Mouse (Mus musculus) hindlimb bud, embryonic 11.5 days (tissue): ENCODE data around the gene Cntd1.
"Not testable (repeated sequence)": the region's sequence is repeated elsewhere in the genome, so short reads cannot be mapped to it uniquely, and the experiment has no call there.

Experiments
- DNase-seq: peaks from one replicate; pipeline ENCODE4 v3.0.0-alpha.2; 2012; ENCODE audit warnings: low read depth, low spot score; ENCODE audit errors: extremely low spot score

Gene Cntd1

DNA sequence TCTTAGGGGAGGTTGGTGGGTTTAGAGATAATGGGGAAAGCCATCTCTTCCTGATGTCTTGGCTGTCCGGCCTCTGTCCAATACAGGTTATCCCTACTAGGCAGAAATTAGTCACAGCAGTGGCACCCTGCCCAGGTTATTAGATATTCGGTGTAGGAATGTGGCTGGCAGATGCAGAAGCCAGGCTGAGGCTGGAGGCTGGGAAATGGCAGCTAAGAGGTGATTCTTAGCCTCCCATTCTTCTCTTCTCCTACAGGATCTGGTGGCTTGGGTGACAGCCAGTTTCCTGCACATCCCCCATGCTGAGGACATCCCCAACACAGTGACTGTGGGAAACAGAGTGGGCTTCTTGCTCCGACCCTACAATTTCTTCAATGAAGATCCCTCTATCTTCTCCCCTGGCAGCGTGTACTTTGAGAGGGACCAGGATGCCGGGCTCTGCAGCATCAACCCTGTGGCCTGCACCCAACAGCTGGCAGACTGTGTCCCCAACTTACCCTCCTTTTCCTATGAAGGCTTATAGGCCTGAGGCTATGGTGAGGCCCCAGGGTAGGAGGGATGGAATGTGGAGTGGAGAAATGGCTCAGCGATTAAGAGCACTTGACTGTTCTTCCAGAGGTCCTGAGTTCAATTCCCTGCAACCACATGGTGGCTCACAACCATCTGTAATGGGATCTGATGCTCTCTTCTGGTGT lies 50.3 kb downstream of the Cntd1 start:
- DNase-seq: no peak

DNA sequence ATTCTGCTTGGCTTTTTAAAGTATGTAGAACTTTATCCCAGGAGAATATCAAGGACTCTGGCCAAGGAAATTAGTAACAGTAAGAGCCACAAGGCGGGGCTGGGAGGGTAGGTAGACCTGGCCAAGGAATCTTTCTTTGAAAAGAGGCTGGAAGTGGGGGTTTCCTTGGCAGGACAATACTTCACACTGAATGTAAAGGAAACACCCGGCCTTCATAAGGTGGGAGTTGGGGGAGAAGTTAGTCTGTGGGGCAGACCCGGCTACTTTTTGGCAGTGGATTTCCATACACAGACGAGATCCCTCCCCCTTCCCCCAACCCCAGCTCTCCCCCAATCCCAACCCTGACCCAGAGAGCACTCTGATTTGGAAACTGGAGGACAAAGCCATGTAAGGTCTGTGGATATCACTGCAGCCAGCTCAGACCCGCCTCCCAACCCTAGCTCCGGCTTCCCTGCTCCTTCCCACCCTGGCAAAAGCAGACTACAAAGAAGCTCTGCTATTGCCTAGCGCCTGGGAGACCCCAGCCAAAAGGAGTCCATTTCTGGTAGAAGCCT lies 51.6 kb downstream of the Cntd1 start, which contains the start of gene Aoc3:
Aoc3 (plus strand) TSS at position 235 of the 554 bp plus-strand sequence.
- DNase-seq: no peak

DNA sequence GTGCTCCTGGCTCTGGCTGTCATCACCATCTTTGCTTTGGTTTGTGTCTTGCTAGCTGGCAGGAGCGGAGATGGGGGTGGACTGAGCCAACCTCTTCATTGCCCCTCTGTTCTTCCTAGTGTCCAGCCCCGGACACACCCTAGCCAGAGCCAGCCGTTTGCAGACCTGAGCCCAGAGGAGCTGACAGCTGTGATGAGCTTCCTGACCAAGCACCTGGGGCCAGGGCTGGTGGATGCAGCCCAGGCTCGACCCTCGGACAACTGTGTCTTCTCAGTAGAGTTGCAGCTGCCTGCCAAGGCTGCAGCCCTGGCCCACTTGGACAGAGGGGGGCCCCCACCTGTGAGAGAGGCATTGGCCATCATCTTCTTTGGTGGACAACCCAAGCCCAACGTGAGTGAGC lies 52.1 kb downstream of the Cntd1 start:
- DNase-seq: not testable (repeated sequence)

DNA sequence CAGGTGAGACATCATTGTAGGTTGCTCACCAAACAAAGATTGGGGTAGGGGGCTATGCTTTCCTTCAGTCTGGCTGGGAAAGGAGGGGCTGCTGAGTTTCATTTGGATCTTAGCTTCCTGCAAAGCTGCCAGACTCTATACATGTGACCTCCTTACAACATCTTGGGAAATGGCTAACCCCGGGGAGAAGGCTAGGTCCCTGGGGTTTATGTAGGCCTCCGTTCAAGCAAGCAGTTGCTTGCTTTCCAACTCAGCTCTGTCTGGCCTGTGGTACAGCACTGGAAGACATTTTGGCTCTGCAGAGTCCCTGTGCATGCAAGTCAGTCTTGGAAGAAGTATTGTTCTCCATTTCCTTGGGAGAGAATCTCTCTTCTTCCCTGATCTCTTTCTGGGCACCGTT lies 53.7 kb downstream of the Cntd1 start:
- no peak for DNase-seq

DNA sequence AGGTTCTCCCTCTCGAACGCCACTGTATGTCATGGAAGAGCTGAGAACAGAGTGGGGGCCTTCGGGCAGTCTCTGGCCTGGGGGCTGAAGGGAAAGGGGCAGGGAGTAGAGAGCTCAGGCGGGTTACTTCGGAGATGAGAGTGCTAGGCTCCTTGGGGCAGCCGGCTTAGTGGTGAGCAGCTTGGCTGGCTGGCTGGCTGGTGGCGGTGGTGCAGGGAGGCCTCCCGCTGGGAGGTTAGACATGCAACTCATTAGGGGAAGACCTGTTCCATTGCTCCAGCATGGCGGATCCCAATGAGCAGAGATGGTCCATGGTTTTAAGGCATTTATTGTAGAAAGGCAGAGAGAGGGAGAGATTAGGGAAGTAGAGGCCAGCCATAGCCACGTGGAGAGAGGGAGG lies 55.2 kb downstream of the Cntd1 start:
- no peak for DNase-seq

DNA sequence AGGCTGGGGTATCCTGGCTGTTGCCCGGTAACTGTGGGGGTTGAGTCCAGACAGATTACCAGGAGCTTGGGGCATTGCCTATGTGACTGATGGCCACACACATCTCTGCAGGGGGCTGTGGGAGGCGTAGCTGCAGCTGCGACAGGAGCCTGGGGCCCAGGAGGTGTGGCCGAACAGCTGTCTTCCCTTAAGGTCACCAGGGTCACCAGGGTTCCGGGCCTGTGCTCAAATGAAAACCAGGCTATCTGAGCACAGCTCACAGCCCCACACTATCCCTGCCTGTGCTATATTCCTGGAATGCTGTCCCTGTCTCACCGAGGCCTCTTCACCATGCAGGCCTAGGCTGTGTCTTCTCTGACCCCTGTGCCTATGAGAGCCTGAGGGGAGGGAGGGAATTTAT lies 55.7 kb downstream of the Cntd1 start:
- DNase-seq: no peak

DNA sequence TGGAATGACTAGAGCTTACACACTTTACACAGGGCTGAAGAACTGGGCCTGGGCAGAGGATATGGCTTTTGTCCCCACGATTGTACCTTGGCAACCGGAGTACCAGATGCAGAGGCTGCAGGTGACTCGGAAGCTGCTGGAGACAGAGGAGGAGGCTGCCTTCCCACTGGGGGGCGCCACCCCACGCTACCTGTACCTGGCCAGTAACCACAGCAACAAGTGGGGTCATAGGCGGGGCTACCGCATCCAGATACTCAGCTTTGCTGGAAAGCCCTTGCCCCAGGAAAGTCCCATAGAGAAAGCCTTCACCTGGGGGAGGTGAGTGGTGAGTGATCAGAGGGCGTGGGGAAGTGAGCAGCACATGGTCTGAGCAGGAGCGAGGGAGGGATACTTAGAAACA lies 56.9 kb downstream of the Cntd1 start:
- no peak for DNase-seq

DNA sequence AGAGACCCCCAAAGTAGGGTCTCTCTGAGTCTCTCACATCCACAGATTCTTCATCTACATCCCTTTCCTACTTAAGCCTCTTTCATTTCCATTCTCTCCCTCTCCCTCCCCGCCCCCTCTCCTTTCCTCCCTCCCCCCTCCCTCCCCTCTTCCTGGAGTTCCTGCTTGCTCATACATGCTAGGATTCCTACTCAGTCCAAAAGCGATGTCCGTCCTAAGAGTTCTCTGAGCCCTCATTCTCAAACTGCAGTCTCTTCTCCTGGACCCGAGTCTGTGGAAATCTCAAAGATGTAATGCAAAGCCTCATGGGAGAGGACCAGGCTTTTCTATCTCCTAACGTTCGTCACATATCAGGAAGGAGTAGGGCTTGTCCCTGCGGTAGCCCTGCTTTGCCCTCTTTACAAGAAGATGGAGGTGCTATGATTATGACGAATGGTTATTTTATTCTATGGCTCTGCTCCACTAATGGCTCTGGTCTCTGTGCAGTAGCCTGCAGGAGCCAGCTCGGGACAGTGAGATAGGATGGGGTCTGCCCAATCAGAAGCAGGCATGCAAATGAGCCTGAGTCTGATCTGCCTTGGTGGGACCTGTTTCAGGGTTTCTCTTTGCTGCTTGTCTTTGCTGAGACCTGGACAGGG lies 59.4 kb downstream of the Cntd1 start:
- DNase-seq: no peak
